Mouse (Mus musculus): ENCODE measurements around the gene Dmrt3. TPM values are rescaled to one million over a fixed set of nuclear protein-coding genes. Genes with fewer than 3 reads are reported as not detected.
A peak's percentile ranks its signal among the peaks of the same experiment; 100 is the strongest.

Gene Dmrt3
- polyA plus RNA-seq, 1 experiment from 2014 or later: 0.49 TPM

- no peak for TF ChIP-seq CTCF (IDR thresholded peaks at IDR 0.05; ENCODE audit: low read depth)
- ATAC-seq (ENCODE audit: insufficient read depth) (peak; percentile 59), DNase-seq (no peak)
- H3K4me2 ChIP-seq: peak overlapping the region; percentile 60
- H3K27me3 ChIP-seq (ENCODE audit: insufficient read depth, low read length): peaks cover 97% of the 10 kb centered on the region
- no peaks in the 10 kb centered on the region for H3K9me3 ChIP-seq (ENCODE audit: low read depth, low read length)
- peak overlapping the region; percentile 35 for H3K4me3 ChIP-seq (ENCODE audit: low read depth, low read length)
- H3K9ac ChIP-seq: 0 out of 2 replicates have a peak overlapping the region, but pooled peaks have one; percentile 6
- H3K36me3 ChIP-seq (ENCODE audit: insufficient read depth): no peaks in the 10 kb centered on the region
- H3K27ac ChIP-seq (ENCODE audit: low read depth): no peak overlapping the region
- H3K4me1 ChIP-seq (ENCODE audit: insufficient read depth): no peaks in the 10 kb centered on the region
- 1% methylated on average over 60 of the region's 71 CpGs for WGBS
These were observed 460 bp downstream of the Dmrt3 start for GRCm38 (mm10) chr19:25610411-25611111.

DNA sequence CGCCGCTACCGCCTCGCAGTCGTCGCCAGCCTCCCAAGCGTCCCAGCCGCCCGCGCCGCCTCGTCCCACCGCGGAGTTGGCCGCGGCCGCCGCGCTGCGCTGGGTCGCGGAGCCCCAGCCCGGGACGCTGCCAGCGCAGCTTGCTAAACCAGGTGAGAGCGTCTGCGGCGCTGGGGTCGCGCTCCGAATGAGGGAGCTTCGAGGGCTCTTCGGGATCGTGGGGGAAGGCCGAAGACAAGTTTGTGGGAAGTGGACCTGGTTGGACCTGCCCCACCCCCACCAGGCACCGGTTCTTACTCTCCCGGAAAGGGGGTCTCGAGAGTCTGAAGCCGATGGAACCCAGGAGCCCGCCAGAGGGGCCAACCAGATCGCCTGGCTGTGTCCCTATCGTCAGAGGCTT is 1.0 kb downstream of the Dmrt3 start:
- Histone ChIP-seq H3K9ac (no peak overlapping the region), H3K27ac (ENCODE audit: low read depth) (no peak overlapping the region), H3K27me3 (ENCODE audit: insufficient read depth, low read length) (peaks cover 97% of the 10 kb centered on the region), H3K4me1 (ENCODE audit: insufficient read depth) (no peaks in the 10 kb centered on the region), H3K9me3 (ENCODE audit: low read depth, low read length) (no peaks in the 10 kb centered on the region), H3K4me3 (ENCODE audit: low read depth, low read length) (peak overlapping the region; percentile 35), H3K4me2 (peak overlapping the region; percentile 60), H3K36me3 (ENCODE audit: insufficient read depth) (no peaks in the 10 kb centered on the region)
- WGBS: under 1% methylated on average over 42 of the region's 42 CpGs
- TF ChIP-seq CTCF (IDR thresholded peaks at IDR 0.05; ENCODE audit: low read depth): no peak
- DNase-seq (no peak), ATAC-seq (ENCODE audit: insufficient read depth) (no peak)

- H3K36me3 ChIP-seq (ENCODE audit: insufficient read depth): no peaks in the 10 kb centered on the region
- no peak overlapping the region for H3K27ac ChIP-seq (ENCODE audit: low read depth)
- no peaks in the 10 kb centered on the region for H3K9me3 ChIP-seq (ENCODE audit: low read depth, low read length)
- 11% methylated on average over 16 of the region's 16 CpGs for WGBS
- H3K4me2 ChIP-seq: no peak overlapping the region
- peaks cover 98% of the 10 kb centered on the region for H3K27me3 ChIP-seq (ENCODE audit: insufficient read depth, low read length)
- no peak overlapping the region for H3K4me3 ChIP-seq (ENCODE audit: low read depth, low read length)
- ATAC-seq (ENCODE audit: insufficient read depth): no peak
- H3K4me1 ChIP-seq (ENCODE audit: insufficient read depth): no peaks in the 10 kb centered on the region
- no peak for DNase-seq
- TF ChIP-seq CTCF (IDR thresholded peaks at IDR 0.05; ENCODE audit: low read depth): no peak
- no peak overlapping the region for H3K9ac ChIP-seq
These were observed 2.0 kb downstream of the Dmrt3 start for GRCm38 (mm10) chr19:25611876-25612805.

DNA sequence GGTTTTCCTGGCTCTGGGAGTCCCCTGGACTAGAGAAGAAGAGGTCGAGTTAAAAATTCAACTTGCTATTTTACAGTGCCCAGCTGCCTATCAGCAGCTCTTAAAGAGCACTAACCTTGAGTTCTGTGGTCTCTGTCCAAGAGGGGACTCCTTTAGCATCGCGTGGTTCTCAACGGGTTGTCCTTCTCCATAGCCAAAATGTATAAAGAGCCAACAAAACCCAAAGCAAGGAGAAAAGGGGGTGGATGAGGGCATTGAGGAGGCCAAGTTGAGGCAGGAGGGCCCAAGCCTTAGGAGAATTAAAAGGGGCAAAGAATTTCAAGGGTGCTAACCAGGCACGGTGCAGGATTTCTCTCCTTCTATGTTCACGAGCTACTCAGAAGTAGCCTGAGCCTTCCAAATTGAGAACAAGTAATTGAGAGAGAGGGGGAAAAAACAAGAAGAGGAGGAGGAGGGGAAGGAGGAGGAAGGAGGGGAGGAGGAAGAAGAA is 2.8 kb downstream of the Dmrt3 start:
- Histone ChIP-seq H3K9me3 (ENCODE audit: low read depth, low read length) (no peaks in the 10 kb centered on the region), H3K9ac (no peak overlapping the region), H3K4me2 (no peak overlapping the region), H3K4me3 (ENCODE audit: low read depth, low read length) (no peak overlapping the region), H3K36me3 (ENCODE audit: insufficient read depth) (no peaks in the 10 kb centered on the region), H3K27ac (ENCODE audit: low read depth) (no peak overlapping the region), H3K27me3 (ENCODE audit: insufficient read depth, low read length) (peaks cover 97% of the 10 kb centered on the region), H3K4me1 (ENCODE audit: insufficient read depth) (no peaks in the 10 kb centered on the region)
- WGBS: 9% methylated on average over 6 of the region's 6 CpGs
- no peak for TF ChIP-seq CTCF (IDR thresholded peaks at IDR 0.05; ENCODE audit: low read depth)
- DNase-seq (no peak), ATAC-seq (ENCODE audit: insufficient read depth) (no peak)

- H3K9ac ChIP-seq: no peak overlapping the region
- 10% methylated on average over 13 of the region's 13 CpGs for WGBS
- no peak for TF ChIP-seq CTCF (IDR thresholded peaks at IDR 0.05; ENCODE audit: low read depth)
- no peak for ATAC-seq (ENCODE audit: insufficient read depth)
- DNase-seq: no peak
- H3K27me3 ChIP-seq (ENCODE audit: insufficient read depth, low read length): peaks cover 93% of the 10 kb centered on the region
- H3K4me1 ChIP-seq (ENCODE audit: insufficient read depth): no peaks in the 10 kb centered on the region
- H3K9me3 ChIP-seq (ENCODE audit: low read depth, low read length): no peaks in the 10 kb centered on the region
- no peak overlapping the region for H3K27ac ChIP-seq (ENCODE audit: low read depth)
- no peaks in the 10 kb centered on the region for H3K36me3 ChIP-seq (ENCODE audit: insufficient read depth)
- no peak overlapping the region for H3K4me3 ChIP-seq (ENCODE audit: low read depth, low read length)
- no peak overlapping the region for H3K4me2 ChIP-seq
These were observed 3.6 kb downstream of the Dmrt3 start for GRCm38 (mm10) chr19:25613476-25614300.

DNA sequence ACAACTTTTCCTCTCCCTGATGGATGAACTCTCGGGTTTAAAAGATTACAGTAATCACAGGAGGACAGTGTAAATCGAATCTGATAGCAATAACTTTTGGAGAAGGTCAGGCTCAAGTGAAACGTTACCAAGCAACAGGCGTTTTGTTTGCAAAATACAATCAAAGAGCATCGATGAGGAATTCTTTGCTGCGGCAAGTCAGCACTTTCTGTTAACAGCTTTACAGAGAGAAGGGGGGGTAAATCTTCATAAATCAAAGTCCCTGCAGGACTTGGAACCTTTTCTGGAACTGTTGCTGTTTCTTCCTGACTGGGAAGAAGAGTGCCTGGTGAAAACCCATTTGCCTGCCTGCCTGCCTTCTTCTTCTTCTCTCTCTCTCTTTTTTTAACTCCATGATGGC is 5.8 kb downstream of the Dmrt3 start:
- no peak for ATAC-seq (ENCODE audit: insufficient read depth)
- Histone ChIP-seq H3K27me3 (ENCODE audit: insufficient read depth, low read length) (peaks cover 88% of the 10 kb centered on the region), H3K36me3 (ENCODE audit: insufficient read depth) (no peaks in the 10 kb centered on the region), H3K4me3 (ENCODE audit: low read depth, low read length) (no peak overlapping the region), H3K9me3 (ENCODE audit: low read depth, low read length) (no peaks in the 10 kb centered on the region), H3K9ac (no peak overlapping the region), H3K4me2 (no peak overlapping the region), H3K4me1 (ENCODE audit: insufficient read depth) (no peaks in the 10 kb centered on the region), H3K27ac (ENCODE audit: low read depth) (no peak overlapping the region)
- WGBS: 12% methylated on average over 6 of the region's 6 CpGs
- no peak for DNase-seq
- TF ChIP-seq CTCF (IDR thresholded peaks at IDR 0.05; ENCODE audit: low read depth): no peak

Data from lung, embryonic 14.5 days (tissue).